Mouse (Mus musculus): ENCODE data around the gene Slc35e3. TPM values are rescaled to one million over a fixed set of nuclear protein-coding genes. Genes with fewer than 3 reads are reported as not detected.
"Not testable (repeated sequence)": the region's sequence is repeated elsewhere in the genome, so short reads cannot be mapped to it uniquely, and the experiment has no call there.

Slc35e3 gene
- total RNA-seq, 2 experiments from 2014 or later, result 3.5 to 5.4 TPM

DNA sequence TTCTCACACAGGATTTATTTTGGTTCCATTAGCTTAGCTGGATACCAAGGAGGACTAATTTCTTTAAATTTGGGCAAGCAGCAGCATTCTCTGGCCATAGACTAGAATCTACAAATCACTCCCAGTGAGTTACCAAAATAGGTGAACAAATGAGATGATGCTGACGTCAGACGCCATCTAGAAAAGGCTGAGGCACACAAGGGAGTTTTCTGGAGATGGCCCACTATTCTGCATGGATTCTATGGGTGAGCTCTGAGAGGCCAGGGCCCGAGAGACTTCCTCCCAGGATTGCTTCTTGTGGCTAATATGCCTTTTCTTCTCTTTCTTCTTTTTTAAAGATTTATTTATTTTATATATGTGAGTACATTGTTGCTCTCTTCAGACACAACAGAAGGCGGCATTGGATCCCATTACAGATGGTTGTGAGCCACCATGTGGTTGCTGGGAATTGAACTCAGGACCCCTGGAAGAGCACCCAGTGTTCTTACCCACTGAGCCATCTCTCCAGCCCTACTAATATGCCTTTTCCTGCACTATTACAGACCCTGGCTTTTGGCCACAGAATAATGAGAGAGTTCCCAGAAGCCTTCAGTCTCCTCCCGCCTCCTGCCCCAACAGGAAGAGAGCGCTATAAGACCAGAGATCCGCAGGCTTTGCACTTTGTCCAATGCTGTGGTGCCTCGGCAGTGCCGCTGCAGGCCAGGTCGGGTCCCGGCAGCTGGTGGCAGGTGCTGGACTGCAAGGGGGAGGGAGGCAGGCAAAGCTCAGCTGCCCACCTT lies 19.1 kb upstream of the Slc35e3 start:
- intact Hi-C loops (cut with DNase I), result no loop called here
- no peak for DNase-seq

DNA sequence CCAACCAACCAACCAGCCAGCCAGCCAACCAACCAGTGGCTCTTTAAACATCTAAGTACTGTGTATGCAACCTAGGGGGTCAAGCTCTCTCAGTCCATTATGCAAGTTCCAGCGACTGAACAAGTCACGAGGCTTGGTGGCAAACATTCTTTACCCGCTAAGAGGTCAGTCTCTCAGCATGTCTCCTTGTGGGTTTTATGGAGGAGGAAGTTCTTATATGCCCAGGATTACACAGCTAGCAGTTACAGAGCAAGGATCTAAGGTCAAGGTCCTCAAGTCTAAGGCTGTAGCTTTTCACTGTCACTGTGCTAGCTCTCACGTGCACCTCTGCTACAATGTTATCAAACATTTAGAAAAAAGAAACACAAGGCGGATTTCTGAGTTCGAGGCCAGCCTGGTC lies 18.4 kb upstream of the Slc35e3 start:
- intact Hi-C loops (cut with DNase I), result no loop called here
- DNase-seq, result no peak

DNA sequence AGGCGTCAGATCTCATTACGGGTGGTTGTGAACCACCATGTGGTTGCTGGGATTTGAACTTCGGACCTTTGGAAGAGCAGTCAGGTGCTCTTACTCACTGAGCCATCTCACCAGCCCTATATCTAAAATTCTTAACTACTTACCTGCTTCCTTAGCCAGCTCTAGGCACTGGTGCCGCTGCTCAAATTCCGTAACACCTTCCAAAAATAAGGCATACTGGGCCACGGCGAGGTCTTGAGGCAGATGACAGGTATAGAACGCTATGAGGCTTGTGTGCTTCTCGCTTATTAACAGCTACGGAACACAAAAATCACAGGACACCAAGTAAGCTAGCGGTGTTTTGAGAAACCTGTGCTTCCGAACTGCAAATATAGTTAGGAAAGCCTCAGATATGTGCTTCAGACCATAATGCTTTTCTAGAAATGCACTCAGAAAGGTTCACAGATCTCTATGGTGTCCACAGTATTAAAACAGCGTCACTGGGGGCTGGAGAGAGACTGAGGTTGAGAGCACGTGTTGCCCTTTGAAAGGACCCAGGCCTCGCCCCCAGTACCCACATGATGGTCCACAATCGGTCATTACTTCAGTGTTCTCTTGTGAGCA lies 17.5 kb upstream of the Slc35e3 start:
- DNase-seq, result no peak
- intact Hi-C loops (cut with DNase I), result no loop called here

DNA sequence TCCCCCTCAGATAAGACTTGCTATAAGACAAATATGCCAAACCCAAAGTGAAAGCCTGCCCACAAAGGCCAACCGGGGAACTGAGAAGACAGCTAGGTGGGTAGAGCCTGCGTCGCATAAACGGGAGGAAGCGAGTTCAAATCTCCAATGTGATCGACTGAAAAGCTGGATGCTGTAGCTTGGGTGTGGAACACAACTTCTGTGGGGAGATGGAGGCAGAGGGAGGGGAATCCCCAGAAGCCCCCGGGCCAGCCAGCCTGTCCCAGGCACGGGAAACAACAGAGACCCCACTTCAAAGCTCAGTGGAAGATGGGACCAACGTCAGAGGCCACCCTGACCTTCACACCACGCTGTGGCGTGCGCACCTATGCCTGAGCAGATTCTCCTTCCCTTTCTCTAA lies 16.8 kb upstream of the Slc35e3 start:
- DNase-seq, result no peak
- intact Hi-C loops (cut with DNase I), result no loop called here

DNA sequence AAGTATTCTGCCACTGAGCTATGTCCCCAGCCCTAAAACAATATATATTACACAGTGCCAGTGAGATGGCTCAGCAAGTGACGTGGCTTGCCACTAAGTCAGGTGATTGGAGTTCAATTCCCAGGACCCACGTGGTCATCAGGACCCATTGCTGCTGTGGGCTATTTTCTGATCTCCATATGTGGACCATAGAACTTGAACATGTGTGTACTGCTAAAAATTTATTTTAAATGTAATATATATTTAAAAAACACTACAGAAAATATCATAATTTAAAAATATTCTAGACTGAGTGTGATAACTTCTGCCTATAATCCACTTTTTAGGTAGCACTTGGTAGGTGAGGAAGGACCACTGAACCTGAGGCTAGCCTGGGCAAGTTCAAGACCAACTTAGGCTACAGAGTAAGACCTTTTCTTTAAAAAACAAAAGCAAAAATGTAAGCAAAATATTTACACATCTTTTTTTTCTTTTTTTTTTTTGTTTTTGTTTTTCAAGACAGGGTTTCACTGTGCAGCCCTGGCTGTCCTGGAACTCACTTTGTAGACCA lies 16.2 kb upstream of the Slc35e3 start:
- intact Hi-C loops (cut with DNase I), result no loop called here

DNA sequence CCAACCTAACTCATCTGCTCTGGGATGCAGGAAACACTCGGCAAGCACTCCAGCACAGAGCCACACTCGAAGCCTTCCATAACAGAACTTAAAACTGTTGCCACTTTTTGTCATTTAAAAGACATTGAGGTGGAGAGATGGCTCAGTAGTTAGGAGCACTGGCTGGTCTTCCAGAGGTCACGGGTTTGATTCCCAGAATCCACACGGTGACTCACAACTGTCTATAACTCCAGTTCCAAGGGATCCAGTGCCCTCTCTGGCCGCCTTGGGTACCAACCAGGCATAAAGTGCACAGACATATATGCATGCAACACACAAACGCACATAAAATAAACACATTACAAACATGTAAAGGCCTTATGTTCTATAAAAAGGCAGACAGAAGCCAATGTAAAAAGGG lies 15.4 kb upstream of the Slc35e3 start:
- DNase-seq, result no peak
- intact Hi-C loops (cut with DNase I), result no loop called here

More for the DNA sequence above, 16.2 kb upstream of the Slc35e3 start:
- no peak for DNase-seq

DNA sequence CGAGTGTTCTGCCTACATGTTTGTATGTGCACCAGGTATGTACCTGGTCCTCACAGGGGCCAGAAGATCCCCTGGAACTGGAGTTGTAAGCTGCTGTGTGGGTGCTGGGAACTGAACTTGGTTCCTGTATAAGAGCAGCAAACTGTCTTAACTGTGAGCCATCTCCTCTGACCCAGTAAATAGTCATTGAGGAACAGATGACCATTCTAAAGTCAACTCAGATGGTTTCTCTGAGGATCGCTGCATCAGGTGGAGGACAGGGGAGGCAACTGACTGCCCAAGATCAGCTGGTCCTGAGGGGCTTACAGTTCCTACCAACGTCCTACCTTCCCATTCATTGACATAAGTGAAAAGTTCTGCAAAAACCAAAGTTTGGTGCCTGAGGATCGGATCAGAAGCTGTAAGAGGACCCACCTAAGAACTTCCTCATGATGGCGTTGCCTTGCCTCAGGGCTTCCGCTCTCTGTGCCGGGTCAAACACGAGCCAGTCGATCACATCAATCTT lies 14.7 kb upstream of the Slc35e3 start:
- intact Hi-C loops (cut with DNase I), result no loop called here

DNA sequence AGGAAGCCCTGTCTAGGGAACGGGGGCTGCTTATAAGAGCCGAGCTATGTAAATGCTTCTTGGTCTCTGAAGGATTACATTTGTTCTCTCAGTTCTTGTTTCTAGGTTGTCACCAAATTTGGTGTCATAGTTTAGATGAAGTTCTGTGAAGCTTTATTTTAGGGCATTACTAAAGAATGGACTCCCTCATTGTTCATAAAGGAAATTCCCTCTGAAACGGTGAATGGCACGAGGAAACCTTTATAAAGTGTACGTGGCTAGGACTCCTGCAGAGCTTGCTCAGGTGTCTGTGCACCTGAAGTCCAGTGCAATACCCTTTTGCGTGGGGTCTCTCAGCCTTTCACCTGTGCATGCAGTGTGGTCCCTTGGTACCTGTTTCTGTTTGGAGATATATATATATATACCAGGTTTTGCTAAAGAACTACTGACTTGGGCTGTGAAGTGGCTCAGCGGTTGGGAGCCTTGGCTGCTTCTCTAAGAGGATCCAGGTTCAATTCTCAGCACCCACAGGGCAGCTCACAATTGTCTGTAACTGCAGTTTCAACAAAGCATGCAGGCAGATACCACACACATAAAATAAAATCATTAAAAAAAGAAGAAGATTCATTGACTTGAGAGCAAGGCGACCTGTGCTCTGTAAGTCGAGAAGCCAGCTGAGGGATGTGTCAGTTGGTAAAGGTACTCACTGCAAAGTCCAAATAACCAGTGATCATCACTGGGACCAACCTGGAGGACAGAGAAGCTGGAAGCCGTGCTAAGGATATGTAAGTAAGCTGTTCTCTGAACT lies 13.9 kb upstream of the Slc35e3 start:
- DNase-seq, result no peak
- intact Hi-C loops (cut with DNase I), result no loop called here

More for the DNA sequence above, 14.7 kb upstream of the Slc35e3 start:
- DNase-seq, result no peak

DNA sequence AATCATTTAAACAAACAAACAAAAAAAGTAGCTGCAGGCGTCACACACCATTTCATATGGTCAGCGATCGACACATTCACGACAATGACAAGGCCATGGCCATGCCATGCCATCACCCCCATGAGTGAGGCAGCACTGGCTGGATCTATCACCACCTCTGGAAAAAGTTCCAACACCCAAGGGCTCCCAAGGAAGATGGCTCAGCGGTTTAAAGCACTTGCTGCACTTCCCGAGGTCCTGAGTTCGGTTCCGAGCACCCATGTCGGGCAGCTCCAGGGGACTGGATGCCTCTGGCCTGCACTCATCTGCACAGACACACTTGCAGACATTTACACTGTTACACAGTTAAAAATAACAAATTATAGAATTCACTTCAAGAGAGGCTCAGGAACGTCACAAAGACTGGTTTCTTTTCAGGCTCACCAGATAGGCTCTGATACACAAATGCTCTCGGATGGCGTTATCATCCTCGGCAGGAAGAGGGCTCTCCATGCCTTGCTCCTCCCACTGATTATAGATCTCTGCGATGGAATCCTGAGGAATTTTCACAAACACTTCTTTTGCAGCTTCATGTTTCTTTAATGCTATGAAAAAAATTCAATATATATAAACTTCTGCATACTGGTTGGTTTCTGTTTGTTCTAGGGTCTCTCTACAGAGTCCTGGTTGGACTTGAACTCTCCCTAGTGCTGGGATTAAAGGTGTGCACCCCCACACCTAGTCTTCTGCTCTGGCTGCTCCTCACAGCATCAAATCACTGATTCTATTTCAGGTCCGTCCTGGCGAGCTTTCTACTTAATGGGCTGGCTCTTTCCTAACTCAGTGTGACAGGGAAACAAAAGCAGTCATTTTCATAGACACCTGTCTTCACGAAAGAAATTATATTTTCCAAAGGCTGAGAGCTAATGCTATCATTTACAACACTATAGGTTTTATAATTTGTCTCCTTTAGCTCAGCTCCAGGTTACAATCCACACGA lies 12.9 kb upstream of the Slc35e3 start:
- intact Hi-C loops (cut with DNase I), result no loop called here
- DNase-seq, result no peak

DNA sequence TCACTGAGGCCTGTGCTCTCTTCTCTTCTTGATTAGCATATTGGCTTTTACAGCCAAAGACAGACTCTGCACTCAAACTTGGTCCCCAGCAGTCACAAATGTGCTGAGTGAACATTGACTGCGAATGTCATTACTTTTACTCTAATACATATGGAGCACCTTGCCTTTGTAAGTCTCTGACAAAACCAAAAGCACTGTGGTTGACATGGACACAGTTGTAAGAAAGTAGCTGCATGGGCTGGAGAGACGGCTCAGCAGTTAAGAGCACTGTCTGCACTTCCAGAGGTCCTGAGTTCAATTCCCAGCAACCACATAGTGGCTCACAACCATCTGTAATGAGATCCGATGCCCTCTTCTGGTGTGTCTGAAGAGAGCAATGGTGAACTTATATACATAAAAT lies 12.2 kb upstream of the Slc35e3 start:
- intact Hi-C loops (cut with DNase I); DNase-seq: not testable (repeated sequence)

DNA sequence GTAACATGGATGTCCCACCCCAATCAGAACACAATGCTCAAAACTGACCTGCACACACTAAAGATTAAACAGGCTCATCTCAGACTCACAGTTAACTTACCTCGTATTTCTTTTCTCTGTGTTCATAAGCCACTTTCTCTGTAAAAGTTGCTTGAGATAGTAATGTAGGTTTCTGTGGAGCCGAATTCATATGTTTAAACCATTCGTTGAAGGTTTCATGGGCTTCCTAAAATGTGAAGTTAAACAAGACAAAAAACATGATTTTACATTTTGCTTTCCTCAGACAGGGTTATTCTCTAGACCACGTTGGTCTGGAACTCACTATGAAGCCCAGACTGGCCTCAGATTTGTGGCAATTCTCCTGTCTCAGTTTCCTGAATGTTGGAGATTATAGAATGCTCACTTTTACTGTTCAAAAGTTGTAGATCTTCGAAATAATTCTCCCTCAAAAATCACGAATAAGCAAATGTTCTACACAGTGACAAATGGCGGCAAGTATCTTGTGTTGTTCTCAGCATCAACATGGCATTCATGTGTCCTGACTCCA lies 11.7 kb upstream of the Slc35e3 start:
- intact Hi-C loops (cut with DNase I), result no loop called here
- no peak for DNase-seq

DNA sequence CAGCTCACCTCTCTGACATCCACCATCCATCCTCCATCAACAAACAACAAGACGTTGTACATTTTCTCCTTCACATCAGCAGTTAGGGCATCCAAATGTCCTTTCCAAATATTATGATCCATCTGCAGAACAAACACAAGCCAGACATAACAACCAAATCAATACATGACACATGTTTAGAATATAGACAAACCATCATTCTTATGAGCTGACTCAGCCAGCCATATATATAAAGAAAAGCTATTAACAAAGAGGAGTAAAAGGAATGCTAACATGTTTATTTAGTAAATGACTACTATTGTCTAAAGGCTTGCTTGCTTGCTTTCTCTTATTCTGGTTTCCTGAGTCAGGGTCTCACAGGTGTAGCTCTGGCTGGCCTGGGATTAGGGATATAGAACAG lies 11.1 kb upstream of the Slc35e3 start:
- intact Hi-C loops (cut with DNase I), result no loop called here

DNA sequence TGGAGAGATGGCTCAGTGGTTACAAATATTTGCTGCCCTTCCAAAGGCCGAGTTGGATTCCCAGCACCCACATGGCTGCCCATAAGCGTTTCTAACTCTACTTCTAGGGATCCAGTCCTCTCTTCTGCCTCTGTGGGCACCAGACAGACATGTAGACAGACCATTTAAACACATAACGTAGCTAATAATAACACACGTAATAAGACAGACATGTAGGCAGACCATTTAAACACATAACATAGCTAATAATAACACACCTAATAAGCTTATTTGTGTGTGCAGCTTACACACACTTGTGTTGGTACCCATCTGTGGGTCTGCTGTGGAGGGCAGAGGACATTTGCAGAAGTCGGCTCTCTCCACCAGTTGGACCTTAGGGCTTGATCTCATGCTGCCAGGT lies 10.6 kb upstream of the Slc35e3 start:
- DNase-seq, result no peak
- intact Hi-C loops (cut with DNase I), result no loop called here

More for the DNA sequence above, 11.1 kb upstream of the Slc35e3 start:
- no peak for DNase-seq

DNA sequence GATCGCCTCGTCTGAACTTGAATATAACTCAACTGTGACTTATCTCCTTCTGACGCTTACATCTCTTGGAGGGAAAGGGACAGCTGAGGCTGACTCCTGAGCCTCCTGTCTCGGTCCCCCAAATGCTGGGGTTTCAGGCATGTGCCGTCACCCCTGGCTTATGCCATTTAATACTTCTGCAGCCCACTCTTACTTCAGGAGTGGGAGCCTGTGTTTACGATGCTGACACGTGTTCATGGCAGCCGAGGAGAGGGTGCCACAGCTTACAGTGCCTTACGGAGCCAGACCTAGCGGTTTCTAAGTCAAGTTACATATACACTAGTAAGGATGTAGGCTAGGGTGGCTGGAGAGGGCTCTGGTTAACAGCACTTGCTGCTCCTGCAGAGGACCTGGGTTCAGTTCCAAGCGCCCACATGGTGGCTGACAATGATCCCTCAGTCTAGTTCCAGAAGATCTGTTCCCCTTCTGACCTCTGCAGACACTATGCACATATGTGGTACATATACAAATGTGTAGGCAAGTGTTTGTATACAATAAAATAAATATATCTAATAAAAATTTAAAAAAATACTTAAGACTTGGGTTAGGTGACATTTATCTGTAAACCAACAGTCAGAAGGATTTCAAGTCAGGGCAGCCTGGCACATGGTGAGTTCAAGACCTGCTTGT lies 9.8 kb upstream of the Slc35e3 start:
- no peak for DNase-seq

DNA sequence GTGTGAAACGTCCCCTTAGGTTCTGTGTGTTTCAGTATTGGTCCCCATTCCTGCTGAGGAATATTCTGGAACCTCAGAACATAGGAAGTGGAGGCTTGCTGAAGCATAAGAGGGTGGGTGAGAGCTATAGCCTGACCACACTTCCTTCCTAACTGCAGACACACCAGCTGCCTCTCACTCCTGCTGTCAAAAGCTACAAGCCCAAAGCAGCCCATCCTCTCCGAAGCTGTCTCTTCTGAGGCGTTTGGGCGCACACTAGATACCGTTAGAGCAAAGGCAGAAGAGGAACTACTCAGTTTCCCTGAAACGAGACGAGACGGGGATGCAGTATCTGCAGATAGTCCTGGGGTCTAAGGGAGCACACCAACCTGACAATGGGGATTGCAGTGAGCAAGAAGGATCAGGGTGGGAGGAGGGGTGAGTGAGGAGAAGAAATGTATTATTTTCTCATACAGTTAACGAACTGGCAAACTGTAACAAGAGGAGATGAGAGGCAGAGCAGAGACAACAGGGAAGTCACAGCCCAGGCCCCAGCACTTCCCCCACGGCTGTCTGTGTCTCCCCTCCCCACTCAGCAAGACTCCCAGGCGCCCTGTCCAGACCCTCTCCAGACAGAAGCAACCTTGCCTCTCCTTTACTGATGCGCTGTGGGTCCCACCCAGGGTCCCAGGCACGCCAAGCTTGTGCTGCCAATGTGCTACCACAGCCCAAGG lies 9.1 kb upstream of the Slc35e3 start:
- intact Hi-C loops (cut with DNase I), result no loop called here
- no peak for DNase-seq

More for the DNA sequence above, 9.8 kb upstream of the Slc35e3 start:
- intact Hi-C loops (cut with DNase I), result no loop called here

DNA sequence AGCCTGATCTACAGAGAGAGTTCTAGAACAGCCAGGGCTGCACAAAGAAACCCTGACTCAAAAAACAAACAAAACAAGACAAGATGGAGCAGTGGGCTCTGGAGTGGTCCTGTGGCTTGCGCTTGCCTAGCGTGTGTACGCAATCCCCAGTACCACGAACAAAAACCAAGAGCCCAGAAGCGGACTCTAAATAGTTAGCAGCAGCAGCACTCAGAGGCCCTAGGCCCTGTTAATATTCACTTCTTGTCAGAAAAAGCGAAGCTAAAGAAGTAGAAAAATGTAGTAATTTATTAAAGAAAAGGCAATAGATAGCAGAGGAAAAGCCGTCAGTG lies 8.4 kb upstream of the Slc35e3 start:
- no peak for DNase-seq
- intact Hi-C loops (cut with DNase I), result no loop called here

DNA sequence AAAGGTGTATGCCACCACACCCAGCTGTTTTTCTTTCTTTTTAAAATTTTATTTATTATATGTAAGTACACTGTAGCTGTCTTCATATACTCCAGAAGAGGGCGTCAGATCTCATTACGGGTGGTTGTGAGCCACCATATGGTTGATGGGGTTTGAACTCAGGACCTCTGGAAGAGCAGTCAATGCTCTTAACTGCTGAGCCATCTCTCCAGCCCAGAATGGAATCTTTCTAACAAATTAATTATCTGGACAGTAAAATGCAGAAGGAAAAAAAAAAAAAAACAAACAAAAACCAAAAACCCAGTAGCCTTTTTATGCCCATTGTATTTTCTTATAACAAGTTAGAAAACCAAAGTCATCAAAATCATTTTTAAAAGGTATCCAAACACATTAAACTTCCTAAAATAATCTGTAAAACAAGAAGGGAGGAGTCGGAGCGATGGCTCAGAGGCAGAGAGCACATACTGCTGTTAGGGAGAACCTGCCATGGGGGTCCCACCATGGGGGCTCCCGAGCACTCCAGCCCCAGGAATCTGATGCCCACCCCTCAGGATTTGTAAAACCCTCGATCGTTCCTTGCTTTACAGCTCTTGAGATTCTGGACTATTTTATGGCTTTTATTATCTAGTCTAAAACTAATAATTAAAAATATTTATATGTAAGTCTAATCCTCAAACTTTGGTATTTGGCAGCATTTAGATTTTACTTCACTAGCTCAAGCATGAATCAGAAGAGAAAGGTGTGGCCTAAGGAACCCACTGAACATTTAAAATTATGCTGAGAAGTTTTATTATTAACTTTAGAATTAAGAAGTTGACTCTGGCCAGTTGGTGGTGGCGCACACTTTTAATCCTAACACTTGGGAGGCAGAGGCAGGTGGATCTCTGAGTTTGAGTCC lies 7.8 kb upstream of the Slc35e3 start:
- no peak for DNase-seq
- intact Hi-C loops (cut with DNase I), result no loop called here

Measured in gastrocnemius, postnatal 36 days (tissue).